Mouse (Mus musculus) kidney, adult 11 months (tissue): ENCODE data around the gene Gm13697.

Experiments used
- DNase-seq: peaks from one replicate; pipeline ENCODE4 v3.0.0; 2022

Gm13697 gene

GRCm38 (mm10) chr2:84035997-84036396, 51.5 kb downstream of the Gm13697 start:
- DNase-seq, result no peak
